Mouse (Mus musculus) hindbrain, embryonic 11.5 days (tissue): ENCODE measurements at regions not wholly inside any gene's neighbourhood (a gene's known extent, or its start where the extent isn't known, plus 50 kb on each side); places are given as distances from the start of the nearest gene placed in this dataset.

ENCODE experiments used
- ATAC-seq: fragments of 200-750 bp; cut with Nextera tagmentation; 2 replicates; pipeline ENCODE4 v1.8.0; 2017; ENCODE audit warnings: mild to moderate bottlenecking, moderate TSS enrichment, moderate library complexity; ENCODE audit not compliant: low FRiP score
- DNase-seq: peaks from one replicate; pipeline ENCODE4 v3.0.0-alpha.2; 2015; ENCODE audit warnings: low spot score
- H3K27ac ChIP-seq: fragments of 300-500 bp; sonication (generic); 2 replicates; pipeline ENCODE4 v1.5.1; 2014; ENCODE audit warnings: mild to moderate bottlenecking, low read depth, low read length
- H3K27me3 ChIP-seq: fragments of 300-500 bp; sonication (generic); 2 replicates; pipeline ENCODE4 v1.6.1; 2014; ENCODE audit warnings: mild to moderate bottlenecking, low read length, moderate library complexity, mixed read lengths; ENCODE audit not compliant: control insufficient read depth, insufficient read depth
- H3K36me3 ChIP-seq: fragments of 300-500 bp; sonication (generic); 2 replicates; pipeline ENCODE4 v1.6.1; 2014; ENCODE audit warnings: mild to moderate bottlenecking, low read length, moderate library complexity, mixed read lengths; ENCODE audit not compliant: control insufficient read depth, insufficient read depth
- H3K4me1 ChIP-seq: fragments of 300-500 bp; sonication (generic); replicated peaks from 2 replicates; pipeline ENCODE4 v1.6.1; 2014; ENCODE audit warnings: low read length, mixed read lengths; ENCODE audit not compliant: control insufficient read depth, insufficient read depth
- H3K4me2 ChIP-seq: fragments of 300-500 bp; sonication (generic); replicated peaks from 2 replicates; pipeline ENCODE4 v1.6.1; 2014; ENCODE audit warnings: mild to moderate bottlenecking, low read depth, low read length
- H3K4me3 ChIP-seq: fragments of 300-500 bp; sonication (generic); 2 replicates; pipeline ENCODE4 v1.5.1; 2014; ENCODE audit warnings: low read depth, low read length
- H3K9ac ChIP-seq: fragments of 300-500 bp; sonication (generic); 2 replicates; pipeline ENCODE4 v1.6.1; 2014; ENCODE audit warnings: low read depth, low read length
- H3K9me3 ChIP-seq: fragments of 300-500 bp; sonication (generic); 2 replicates; pipeline ENCODE4 v1.6.1; 2016; ENCODE audit warnings: low read length; ENCODE audit not compliant: control insufficient read depth
- WGBS: fragments of 180-500 bp; shearing (Covaris S2); extraction: QIAGEN DNeasy Blood & Tissue Kit; methylation state at CpG from one replicate; pipeline ENCODE4 v1.1.7; 2014; 5-methylcytosine and 5-hydroxymethylcytosine counted together

- Histone ChIP-seq H3K9me3 (no peaks in the 10 kb centered on the region), H3K27ac (no peak overlapping the region), H3K9ac (no peak overlapping the region), H3K4me3 (no peak overlapping the region), H3K4me1 (no peaks in the 10 kb centered on the region), H3K4me2 (no peak overlapping the region), H3K36me3 (no peaks in the 10 kb centered on the region), H3K27me3 (no peaks in the 10 kb centered on the region)
- 82% methylated on average over 11 of the region's 11 CpGs for WGBS
- ATAC-seq, result no peak
- DNase-seq, result no peak
Measured at GRCm38 (mm10) chr4:134990651-134991050, 60.0 kb downstream of the Syf2 start.

GRCm38 (mm10) chr4:134993526-134994122 lies 62.9 kb downstream of the Syf2 start:
- no peak overlapping the region for H3K27ac ChIP-seq
- WGBS, result 61% methylated on average over 6 of the region's 8 CpGs
- no peaks in the 10 kb centered on the region for H3K4me1 ChIP-seq
- no peak overlapping the region for H3K4me3 ChIP-seq
- ATAC-seq (no peak), DNase-seq (no peak)
- H3K9ac ChIP-seq, result no peak overlapping the region
- no peaks in the 10 kb centered on the region for H3K27me3 ChIP-seq
- H3K36me3 ChIP-seq, result no peaks in the 10 kb centered on the region
- no peak overlapping the region for H3K4me2 ChIP-seq
- H3K9me3 ChIP-seq, result no peaks in the 10 kb centered on the region

GRCm38 (mm10) chr4:134994205-134994604 lies 63.5 kb downstream of the Syf2 start:
- WGBS, result 85% methylated on average over 2 of the region's 2 CpGs
- Histone ChIP-seq H3K9ac (no peak overlapping the region), H3K27me3 (no peaks in the 10 kb centered on the region), H3K36me3 (no peaks in the 10 kb centered on the region), H3K9me3 (no peaks in the 10 kb centered on the region), H3K4me1 (no peaks in the 10 kb centered on the region), H3K4me3 (no peak overlapping the region), H3K4me2 (no peak overlapping the region), H3K27ac (no peak overlapping the region)
- ATAC-seq, result no peak
- no peak for DNase-seq

- WGBS, result 85% methylated on average over 6 of the region's 6 CpGs
- no peaks in the 10 kb centered on the region for H3K36me3 ChIP-seq
- no peak for DNase-seq
Measured at GRCm38 (mm10) chr4:134994648-134995047, 64.0 kb downstream of the Syf2 start.

GRCm38 (mm10) chr4:134995052-134995451 lies 64.4 kb downstream of the Syf2 start:
- H3K9me3 ChIP-seq, result no peaks in the 10 kb centered on the region
- no peak overlapping the region for H3K4me3 ChIP-seq
- no peak overlapping the region for H3K9ac ChIP-seq
- WGBS, result 72% methylated on average over 13 of the region's 13 CpGs
- H3K4me2 ChIP-seq, result no peak overlapping the region
- no peaks in the 10 kb centered on the region for H3K36me3 ChIP-seq
- ATAC-seq (no peak), DNase-seq (no peak)
- H3K4me1 ChIP-seq, result no peaks in the 10 kb centered on the region
- H3K27me3 ChIP-seq, result no peaks in the 10 kb centered on the region
- H3K27ac ChIP-seq, result no peak overlapping the region

More at GRCm38 (mm10) chr4:134994648-134995047, 64.0 kb downstream of the Syf2 start:
- no peak for ATAC-seq
- Histone ChIP-seq H3K27ac (no peak overlapping the region), H3K9me3 (no peaks in the 10 kb centered on the region), H3K4me2 (no peak overlapping the region), H3K4me3 (no peak overlapping the region), H3K9ac (no peak overlapping the region), H3K27me3 (no peaks in the 10 kb centered on the region), H3K4me1 (no peaks in the 10 kb centered on the region)

- H3K9me3 ChIP-seq, result no peaks in the 10 kb centered on the region
- H3K4me2 ChIP-seq, result no peak overlapping the region
- H3K36me3 ChIP-seq, result no peaks in the 10 kb centered on the region
- no peaks in the 10 kb centered on the region for H3K27me3 ChIP-seq
- DNase-seq, result no peak
- H3K4me1 ChIP-seq, result no peaks in the 10 kb centered on the region
- no peak overlapping the region for H3K4me3 ChIP-seq
- H3K9ac ChIP-seq, result no peak overlapping the region
- 91% methylated on average over 6 of the region's 6 CpGs for WGBS
- H3K27ac ChIP-seq, result no peak overlapping the region
- no peak for ATAC-seq
Measured at GRCm38 (mm10) chr4:134996121-134996520, 65.4 kb downstream of the Syf2 start.

- Histone ChIP-seq H3K4me2 (no peak overlapping the region), H3K27me3 (no peaks in the 10 kb centered on the region), H3K9me3 (no peaks in the 10 kb centered on the region), H3K9ac (no peak overlapping the region), H3K36me3 (no peaks in the 10 kb centered on the region), H3K4me1 (no peaks in the 10 kb centered on the region), H3K27ac (no peak overlapping the region), H3K4me3 (no peak overlapping the region)
- 90% methylated on average over 26 of the region's 26 CpGs for WGBS
- no peak for DNase-seq
- ATAC-seq, result no peak
Measured at GRCm38 (mm10) chr4:134997461-134998434, 67.0 kb downstream of the Syf2 start.

- no peaks in the 10 kb centered on the region for H3K4me1 ChIP-seq
- 76% methylated on average over 12 of the region's 12 CpGs for WGBS
- no peak for ATAC-seq
Measured at GRCm38 (mm10) chr4:134998928-134999658, 68.4 kb downstream of the Syf2 start.

More at GRCm38 (mm10) chr4:134998928-134999658, 68.4 kb downstream of the Syf2 start:
- no peaks in the 10 kb centered on the region for H3K9me3 ChIP-seq
- no peak for DNase-seq
- no peaks in the 10 kb centered on the region for H3K27me3 ChIP-seq
- no peaks in the 10 kb centered on the region for H3K36me3 ChIP-seq
- no peak overlapping the region for H3K9ac ChIP-seq
- no peak overlapping the region for H3K4me2 ChIP-seq
- H3K27ac ChIP-seq, result no peak overlapping the region
- no peak overlapping the region for H3K4me3 ChIP-seq
